Comparison of ENCODE assay signal across 8 mouse cellular contexts in genomic region chr9:66123648-66124047, GRCm38 (mm10). TPM values are rescaled to one million over a fixed set of nuclear protein-coding genes. Genes with fewer than 3 reads are reported as not detected.
DNase-seq lines count a peak whose midpoint lies in the region; ATAC-seq and TF ChIP-seq lines count a peak whose summit lies in the region.

No protein-coding gene starts in this region.

- peak overlapping the region; percentile 82; the same call in 1 of the 2 replicates for H3K27ac ChIP-seq in kidney, embryonic 14.5 days (ENCODE audit: low read depth, low read length)
- H3K27ac ChIP-seq in bone marrow, adult 2 months (ENCODE audit: control insufficient read depth, insufficient read depth, low read depth, low read length, poor library complexity): no peak overlapping the region
- peak overlapping the region; percentile 94; the same call in 1 of the 2 replicates for H3K27ac ChIP-seq in hindbrain, embryonic 10.5 days
- peak overlapping the region; percentile 93; the same call in 1 of the 2 replicates for H3K27ac ChIP-seq in midbrain, embryonic 10.5 days (replicated peaks)

- H3K4me1 ChIP-seq in kidney, embryonic 14.5 days (ENCODE audit: control insufficient read depth, insufficient read depth, low read length): peaks cover 19% of the 10 kb centered on the region
- H3K4me1 ChIP-seq in bone marrow, adult 2 months (ENCODE audit: control insufficient read depth, insufficient read depth, low read length): peaks cover 3% of the 10 kb centered on the region
- peaks cover 44% of the 10 kb centered on the region for H3K4me1 ChIP-seq in hindbrain, embryonic 10.5 days (replicated peaks)
- H3K4me1 ChIP-seq in midbrain, embryonic 10.5 days: peaks cover 44% of the 10 kb centered on the region

- H3K27me3 ChIP-seq in kidney, embryonic 14.5 days (ENCODE audit: control insufficient read depth, insufficient read depth, low read length): no peaks in the 10 kb centered on the region
- H3K27me3 ChIP-seq in hindbrain, embryonic 10.5 days (ENCODE audit: insufficient read depth, poor library complexity, severe bottlenecking): no peaks in the 10 kb centered on the region
- no peaks in the 10 kb centered on the region for H3K27me3 ChIP-seq in midbrain, embryonic 10.5 days (ENCODE audit: low read depth, poor library complexity, severe bottlenecking)

- peak overlapping the region; percentile 70 for H3K4me2 ChIP-seq in kidney, embryonic 14.5 days (replicated peaks; ENCODE audit: low read depth, low read length)

- no peak for TF ChIP-seq POLR2A in bone marrow, adult 2 months (IDR thresholded peaks at IDR 0.05; ENCODE audit: borderline replicate concordance, control insufficient read depth, low read depth, low read length)

- no peak for DNase-seq in kidney, postnatal 4 days
- DNase-seq in hindbrain, embryonic 10.5 days (ENCODE audit: low spot score): no peak
- DNase-seq in midbrain, embryonic 10.5 days (ENCODE audit: low spot score): no peak
- no peak for DNase-seq in MN1 (ENCODE audit: low spot score)
- DNase-seq in kidney, adult 11 months: no peak

- H3K9me3 ChIP-seq in kidney, embryonic 14.5 days (ENCODE audit: control insufficient read depth, low read length): no peaks in the 10 kb centered on the region
- no peaks in the 10 kb centered on the region for H3K9me3 ChIP-seq in hindbrain, embryonic 10.5 days
- no peaks in the 10 kb centered on the region for H3K9me3 ChIP-seq in midbrain, embryonic 10.5 days (replicated peaks)

- TF ChIP-seq CTCF in bone marrow, adult 2 months (IDR thresholded peaks at IDR 0.05; ENCODE audit: control insufficient read depth, insufficient read depth, low read length): no peak

- H3K9ac ChIP-seq in kidney, embryonic 14.5 days (ENCODE audit: low read depth, low read length): peak overlapping the region; percentile 84; the same call in 1 of the 2 replicates

- no peak for ATAC-seq in kidney, embryonic 14.5 days (ENCODE audit: low FRiP score, low TSS enrichment)
- ATAC-seq in megakaryocyte-erythroid progenitor cell, adult 5-6 weeks (replicated peaks; ENCODE audit: low FRiP score, low TSS enrichment, poor library complexity, severe bottlenecking): no peak

- WGBS in kidney, embryonic 14.5 days: 5% methylated on average over 5 of the region's 5 CpGs
- 2% methylated on average over 5 of the region's 5 CpGs for WGBS in bone marrow, adult 2 months
- 34% methylated on average over 5 of the region's 5 CpGs for WGBS in hindbrain, embryonic 10.5 days
- 31% methylated on average over 5 of the region's 5 CpGs for whole genome bisulfite sequencing in midbrain, embryonic 10.5 days

- no peaks in the 10 kb centered on the region for H3K36me3 ChIP-seq in kidney, embryonic 14.5 days (ENCODE audit: control insufficient read depth, insufficient read depth, low read length)
- 0 out of 2 replicates have a peak, but pooled peaks cover 15% of the 10 kb centered on the region for H3K36me3 ChIP-seq in hindbrain, embryonic 10.5 days
- peaks cover 5% of the 10 kb centered on the region for H3K36me3 ChIP-seq in midbrain, embryonic 10.5 days

- peak overlapping the region; percentile 91 for H3K4me3 ChIP-seq in kidney, embryonic 14.5 days (ENCODE audit: low read length)
- peak overlapping the region; percentile 79 for H3K4me3 ChIP-seq in bone marrow, adult 2 months (replicated peaks; ENCODE audit: control insufficient read depth, low read depth, low read length)
- peak overlapping the region; percentile 86 for H3K4me3 ChIP-seq in hindbrain, embryonic 10.5 days
- peak overlapping the region; percentile 86 for H3K4me3 ChIP-seq in midbrain, embryonic 10.5 days

RNA-seq across cellular contexts. Expression of gene Snx1, which starts 2.7 kb away (rescaled TPM):
- 90.1 and 130 TPM in 2 replicates for polyA plus RNA-seq in kidney, embryonic 14.5 days (2014; fragmentation: Nextera tagmentation; extraction: Ambion mirVana)
- polyA plus RNA-seq in bone marrow, adult 2 months (2011; ENCODE audit: insufficient read depth, insufficient read length, low replicate concordance, missing spikeins): 33.7 and 44.1 TPM in 2 replicates
- polyA plus RNA-seq in hindbrain, embryonic 10.5 days (2016; fragmentation: Nextera tagmentation; extraction: Ambion mirVana): 128 and 136 TPM in 2 replicates
- 138 and 142 TPM in 2 replicates for polyA plus RNA-seq in midbrain, embryonic 10.5 days (2016; fragmentation: Nextera tagmentation; extraction: Ambion mirVana)
- 99.7 and 107 TPM in 2 replicates for total RNA-seq in megakaryocyte-erythroid progenitor cell, adult 5-6 weeks (2014; fragmentation: Nextera tagmentation)
- total RNA-seq in megakaryocyte-erythroid progenitor cell, adult 5-6 weeks (2017): 114 and 128 TPM in 2 replicates

RNA-seq across cellular contexts. Expression of gene Ciao2a, which starts 2.8 kb away (rescaled TPM):
- 164 and 171 TPM in 2 replicates for polyA plus RNA-seq in kidney, embryonic 14.5 days (2014; fragmentation: Nextera tagmentation; extraction: Ambion mirVana)
- 27.0 and 37.6 TPM in 2 replicates for polyA plus RNA-seq in bone marrow, adult 2 months (2011; ENCODE audit: insufficient read depth, insufficient read length, low replicate concordance, missing spikeins)
- polyA plus RNA-seq in hindbrain, embryonic 10.5 days (2016; fragmentation: Nextera tagmentation; extraction: Ambion mirVana): 138 and 149 TPM in 2 replicates
- 150 and 156 TPM in 2 replicates for polyA plus RNA-seq in midbrain, embryonic 10.5 days (2016; fragmentation: Nextera tagmentation; extraction: Ambion mirVana)
- 167 and 182 TPM in 2 replicates for total RNA-seq in megakaryocyte-erythroid progenitor cell, adult 5-6 weeks (2014; fragmentation: Nextera tagmentation)
- total RNA-seq in megakaryocyte-erythroid progenitor cell, adult 5-6 weeks (2017): 165 and 169 TPM in 2 replicates

RNA-seq across cellular contexts. Expression of gene Dapk2, which starts 34.4 kb away (rescaled TPM):
- polyA plus RNA-seq in kidney, embryonic 14.5 days (2014; fragmentation: Nextera tagmentation; extraction: Ambion mirVana): 3.3 and 4.2 TPM in 2 replicates
- polyA plus RNA-seq in bone marrow, adult 2 months (2011; ENCODE audit: insufficient read depth, insufficient read length, low replicate concordance, missing spikeins): 33.5 and 34.8 TPM in 2 replicates
- polyA plus RNA-seq in hindbrain, embryonic 10.5 days (2016; fragmentation: Nextera tagmentation; extraction: Ambion mirVana): 3.5 and 5.1 TPM in 2 replicates
- 6.3 TPM in 2 replicates for polyA plus RNA-seq in midbrain, embryonic 10.5 days (2016; fragmentation: Nextera tagmentation; extraction: Ambion mirVana)
- total RNA-seq in megakaryocyte-erythroid progenitor cell, adult 5-6 weeks (2014; fragmentation: Nextera tagmentation): 9.2 and 11.0 TPM in 2 replicates
- total RNA-seq in megakaryocyte-erythroid progenitor cell, adult 5-6 weeks (2017): 5.2 and 10.3 TPM in 2 replicates

RNA-seq across cellular contexts. Expression of gene Snx22, which starts 54.1 kb away (rescaled TPM):
- polyA plus RNA-seq in kidney, embryonic 14.5 days (2014; fragmentation: Nextera tagmentation; extraction: Ambion mirVana): 0.91 and 1.5 TPM in 2 replicates
- polyA plus RNA-seq in bone marrow, adult 2 months (2011; ENCODE audit: insufficient read depth, insufficient read length, low replicate concordance, missing spikeins): 21.4 and 26.4 TPM in 2 replicates
- polyA plus RNA-seq in hindbrain, embryonic 10.5 days (2016; fragmentation: Nextera tagmentation; extraction: Ambion mirVana): 3.5 and 4.6 TPM in 2 replicates
- 2.7 and 3.7 TPM in 2 replicates for polyA plus RNA-seq in midbrain, embryonic 10.5 days (2016; fragmentation: Nextera tagmentation; extraction: Ambion mirVana)
- 1.3 and 2.2 TPM in 2 replicates for total RNA-seq in megakaryocyte-erythroid progenitor cell, adult 5-6 weeks (2014; fragmentation: Nextera tagmentation)
- 0.80 and 0.99 TPM in 2 replicates for total RNA-seq in megakaryocyte-erythroid progenitor cell, adult 5-6 weeks (2017)
